Mouse (Mus musculus) hindbrain, embryonic 10.5 days (tissue): Measurements from ENCODE around the gene Olfr986. TPM values are rescaled to one million over a fixed set of nuclear protein-coding genes. Genes with fewer than 3 reads are reported as not detected.

Source experiments
- polyA plus RNA-seq: library from polyadenylated mRNA; unstranded; fragments of >200 nt; fragmentation: Nextera tagmentation; extraction: Ambion mirVana; gene quantifications from 2 replicates; pipeline ENCODE4 v1.2.1, GENCODE M21; 2016

Olfr986 gene
- polyA plus RNA-seq, 1 experiment from 2014 or later, result not detected

Other genes starting within 250 kb of the Olfr986 start
- not detected in 2 replicates for gene Olfr974, start 243.4 kb upstream of the Olfr986 start, polyA plus RNA-seq
- gene Olfr975, start 228.9 kb upstream of the Olfr986 start, polyA plus RNA-seq, result not detected in 2 replicates
- gene Olfr976, start 219.8 kb upstream of the Olfr986 start, polyA plus RNA-seq, result not detected in 2 replicates
- gene Olfr978, start 188.8 kb upstream of the Olfr986 start, polyA plus RNA-seq, result not detected in 2 replicates
- not detected in 2 replicates for gene Olfr979, start 177.5 kb upstream of the Olfr986 start, polyA plus RNA-seq
- not detected in 2 replicates for gene Olfr980, start 171.3 kb upstream of the Olfr986 start, polyA plus RNA-seq
- not detected in 2 replicates for gene Olfr981, start 159.5 kb upstream of the Olfr986 start, polyA plus RNA-seq
- gene Olfr982, start 107.1 kb upstream of the Olfr986 start, polyA plus RNA-seq, result not detected in 2 replicates
- not detected in 2 replicates for gene Olfr983, start 87.3 kb upstream of the Olfr986 start, polyA plus RNA-seq
- 0.04 TPM in 1 of 2 replicates, not detected in the other for gene Olfr984, start 66.7 kb upstream of the Olfr986 start, polyA plus RNA-seq
- gene Olfr985, start 50.7 kb upstream of the Olfr986 start, polyA plus RNA-seq, result not detected in 2 replicates
- not detected in 2 replicates for gene Tmem225, start 32.8 kb upstream of the Olfr986 start, polyA plus RNA-seq
- gene Zfp202, start 11.4 kb downstream of the Olfr986 start, polyA plus RNA-seq, result 6.8 and 7.5 TPM in 2 replicates
- 5.3 and 12.8 TPM in 2 replicates for gene Scn3b, start 88.3 kb downstream of the Olfr986 start, polyA plus RNA-seq